Mouse (Mus musculus): Measurements from ENCODE around the gene Cnnm3.

DNA sequence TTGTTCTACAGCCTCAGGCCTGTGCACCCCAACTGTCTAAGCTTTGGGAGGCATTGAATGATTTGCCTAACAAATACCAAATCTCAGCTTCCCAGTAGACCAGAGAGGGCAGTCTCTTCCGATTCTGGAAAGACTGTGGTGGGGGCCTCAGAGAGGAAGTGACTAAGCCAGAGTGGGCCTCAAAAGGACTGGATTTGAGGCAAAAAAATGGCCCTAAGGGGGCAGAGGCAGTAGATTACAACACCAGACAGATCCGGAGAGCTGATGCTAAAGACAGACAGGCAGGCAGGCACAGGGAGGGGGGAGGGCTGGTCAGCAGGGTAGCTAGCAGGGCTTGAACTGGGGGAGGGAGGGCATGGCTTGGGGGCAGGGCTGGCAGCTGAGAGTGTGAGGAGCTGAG, 54.8 kb downstream of the Cnnm3 start:
- TF ChIP-seq POLR2A (IDR thresholded peaks at IDR 0.05; ENCODE audit: low read depth, low read length) (no peak), CTCF (IDR thresholded peaks at IDR 0.05; ENCODE audit: borderline replicate concordance, insufficient read depth, low read length) (no peak)
